Mouse (Mus musculus): ENCODE data around the gene Kcna2.

DNA sequence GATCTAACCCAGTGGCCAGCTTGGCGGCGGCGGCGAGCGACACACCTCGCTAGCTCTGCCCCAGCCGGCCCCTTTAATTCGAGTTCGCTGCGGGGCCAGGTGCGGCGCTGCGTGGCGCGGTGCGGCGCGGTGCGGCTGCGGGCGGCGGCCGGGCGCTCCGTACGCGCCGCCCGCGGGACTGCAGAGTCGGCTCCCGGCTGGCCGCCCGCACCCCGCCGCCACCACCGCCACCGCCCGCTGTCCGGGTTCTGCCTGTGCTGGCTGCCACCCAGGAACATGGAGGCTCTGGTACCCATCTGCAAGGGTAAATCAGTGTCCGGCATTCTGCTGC lies 475 bp downstream of the Kcna2 start:
- TF ChIP-seq CTCF (IDR thresholded peaks at IDR 0.05; ENCODE audit: extremely low read depth, insufficient read depth, insufficient read length, insufficient replicate concordance) = no peak
- no peak for TF ChIP-seq POLR2A (IDR thresholded peaks at IDR 0.05; ENCODE audit: low read depth, low read length)

All from spleen, adult 2 months (tissue).